Mouse (Mus musculus) heart, adult 2 months (tissue): ENCODE measurements around the gene Wdr1. TPM values are rescaled to one million over a fixed set of nuclear protein-coding genes. Genes with fewer than 3 reads are reported as not detected.

Source experiments
- DNase-seq, 2 experiments: peaks; one replicate each; pipeline ENCODE4 v3.0.0; 2021
- H3K27ac ChIP-seq: fragments of 200-600 bp; 2 replicates; pipeline ENCODE4 v1.8.1; 2022
- H3K27me3 ChIP-seq: fragments of 200-500 bp; 2 replicates; pipeline ENCODE4 v1.6.1; 2012; ENCODE audit warnings: mild to moderate bottlenecking, low read length, inconsistent platforms, mixed read lengths; ENCODE audit not compliant: control insufficient read depth, insufficient read depth
- H3K36me3 ChIP-seq: fragments of 200-500 bp; 2 replicates; pipeline ENCODE4 v1.6.1; 2012; ENCODE audit warnings: low read length, inconsistent platforms; ENCODE audit not compliant: control insufficient read depth, insufficient read depth
- H3K4me1 ChIP-seq: fragments of 200-500 bp; 2 replicates; pipeline ENCODE4 v1.6.1; 2011; ENCODE audit warnings: low read length; ENCODE audit not compliant: control insufficient read depth, insufficient read depth
- H3K4me3 ChIP-seq: fragments of 200-600 bp; 2 replicates; pipeline ENCODE4 v1.8.1; 2022
- H3K79me2 ChIP-seq: fragments of 200-500 bp; replicated peaks from 2 replicates; pipeline ENCODE4 v1.6.1; 2012; ENCODE audit warnings: mild to moderate bottlenecking, inconsistent platforms, low read length, moderate library complexity, mixed read lengths; ENCODE audit not compliant: control insufficient read depth, insufficient read depth
- H3K9ac ChIP-seq: fragments of 200-500 bp; 2 replicates; pipeline ENCODE4 v1.6.1; 2012; ENCODE audit warnings: low read depth, mild to moderate bottlenecking, control low read depth, inconsistent platforms, low read length, mixed read lengths
- CTCF ChIP-seq: fragments of 200-600 bp; IDR thresholded peaks from 2 replicates; pipeline ENCODE4 v1.8.1; 2022; ENCODE audit warnings: antibody characterized with exemption, mild to moderate bottlenecking, moderate library complexity
- EP300 ChIP-seq: fragments of 200-500 bp; IDR thresholded peaks from 2 replicates; pipeline ENCODE4 v1.6.1; 2011; ENCODE audit warnings: low read depth, low read length, control low read depth; ENCODE audit not compliant: insufficient read depth
- POLR2A ChIP-seq: fragments of 200-500 bp; IDR thresholded peaks from 2 replicates; pipeline ENCODE4 v1.6.1; 2011; ENCODE audit warnings: mild to moderate bottlenecking, low read depth, low read length, control low read depth; ENCODE audit not compliant: insufficient read depth
- WGBS: fragments of 180-500 bp; shearing (Covaris S2); methylation state at CpG from one replicate; pipeline ENCODE4 v1.1.7; 2018; 5-methylcytosine and 5-hydroxymethylcytosine counted together
- intact Hi-C: fragments of 180-260 bp; cut with DNase I; formaldehyde crosslinking; loops from one replicate; pipeline ENCODE4 v1.15.1; 2025
- polyA plus RNA-seq: library from polyadenylated mRNA; depleted of rRNA; stranded (reverse); fragments of >200 nt; gene quantifications from 2 replicates; pipeline ENCODE4 v1.2.3, GENCODE M21; 2012
- total RNA-seq, 2 experiments: library from RNA; stranded (reverse); gene quantifications; 2 replicates each; pipeline ENCODE4 v1.2.3; 2021

The Wdr1 gene
- total and polyA plus RNA-seq, 3 experiments: 105 to 119 (median 107) TPM

GRCm38 (mm10) chr5:38488673-38489615 is 74.1 kb downstream of the Wdr1 start:
- no peak for DNase-seq
- TF ChIP-seq EP300 (no peak), POLR2A (no peak), CTCF (no peak)
- Histone ChIP-seq H3K9ac (no peak overlapping the region), H3K27ac (no peak overlapping the region), H3K36me3 (no peaks in the 10 kb centered on the region), H3K4me1 (no peaks in the 10 kb centered on the region), H3K27me3 (no peaks in the 10 kb centered on the region; the same call in 1 of the 2 replicates), H3K79me2 (no peaks in the 10 kb centered on the region), H3K4me3 (no peak overlapping the region)
- intact Hi-C loops: no loop called here
- 57% methylated on average over 20 of the region's 20 CpGs for WGBS

GRCm38 (mm10) chr5:38488026-38488425 is 75.0 kb downstream of the Wdr1 start:
- H3K36me3 ChIP-seq: no peaks in the 10 kb centered on the region
- DNase-seq: no peak
- no peak for TF ChIP-seq CTCF
- TF ChIP-seq EP300: no peak
- no peak for TF ChIP-seq POLR2A
- no peak overlapping the region for H3K4me3 ChIP-seq
- intact Hi-C loops: no loop called here
- no peak overlapping the region for H3K27ac ChIP-seq
- H3K79me2 ChIP-seq: no peaks in the 10 kb centered on the region
- H3K4me1 ChIP-seq: no peaks in the 10 kb centered on the region
- 59% methylated on average over 6 of the region's 6 CpGs for WGBS
- no peak overlapping the region for H3K9ac ChIP-seq
- no peaks in the 10 kb centered on the region; the same call in 1 of the 2 replicates for H3K27me3 ChIP-seq

DNA sequence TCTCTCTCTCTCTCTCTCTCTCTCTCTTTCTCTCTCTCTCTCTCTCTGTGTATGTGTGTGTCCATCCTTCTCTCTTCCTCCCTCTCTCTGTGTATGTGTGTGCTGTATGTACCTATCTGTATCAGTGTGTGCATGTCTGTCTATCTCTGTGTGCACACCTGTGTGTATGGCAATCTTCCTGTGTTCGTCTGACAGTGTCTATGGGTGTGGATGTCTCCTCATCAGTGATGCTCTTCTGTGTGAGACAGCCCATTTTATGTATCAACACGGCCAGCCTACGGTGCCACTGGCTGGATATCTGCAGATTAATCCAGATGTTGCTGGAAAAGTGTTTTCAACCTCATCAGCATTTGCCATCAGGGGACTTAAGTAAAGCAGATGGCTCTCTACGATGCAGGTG is 75.8 kb downstream of the Wdr1 start:
- 77% methylated on average over 4 of the region's 4 CpGs for WGBS
- no peaks in the 10 kb centered on the region; the same call in 1 of the 2 replicates for H3K27me3 ChIP-seq
- no peak overlapping the region for H3K4me3 ChIP-seq
- TF ChIP-seq EP300 (no peak), CTCF (no peak), POLR2A (no peak)
- no peak overlapping the region for H3K9ac ChIP-seq
- no peak for DNase-seq
- no peak overlapping the region for H3K27ac ChIP-seq
- H3K36me3 ChIP-seq: no peaks in the 10 kb centered on the region
- intact Hi-C loops: no loop called here
- H3K79me2 ChIP-seq: no peaks in the 10 kb centered on the region
- no peaks in the 10 kb centered on the region for H3K4me1 ChIP-seq

- H3K79me2 ChIP-seq: no peaks in the 10 kb centered on the region
- no peak for DNase-seq
- TF ChIP-seq EP300: no peak
- H3K27me3 ChIP-seq: no peaks in the 10 kb centered on the region; the same call in 1 of the 2 replicates
- intact Hi-C loops: no loop called here
- no peaks in the 10 kb centered on the region for H3K4me1 ChIP-seq
- H3K9ac ChIP-seq: no peak overlapping the region
- WGBS: 73% methylated on average over 4 of the region's 4 CpGs
- H3K27ac ChIP-seq: no peak overlapping the region
- no peak overlapping the region for H3K4me3 ChIP-seq
- no peaks in the 10 kb centered on the region for H3K36me3 ChIP-seq
Observed at GRCm38 (mm10) chr5:38485946-38486345, 77.1 kb downstream of the Wdr1 start.

DNA sequence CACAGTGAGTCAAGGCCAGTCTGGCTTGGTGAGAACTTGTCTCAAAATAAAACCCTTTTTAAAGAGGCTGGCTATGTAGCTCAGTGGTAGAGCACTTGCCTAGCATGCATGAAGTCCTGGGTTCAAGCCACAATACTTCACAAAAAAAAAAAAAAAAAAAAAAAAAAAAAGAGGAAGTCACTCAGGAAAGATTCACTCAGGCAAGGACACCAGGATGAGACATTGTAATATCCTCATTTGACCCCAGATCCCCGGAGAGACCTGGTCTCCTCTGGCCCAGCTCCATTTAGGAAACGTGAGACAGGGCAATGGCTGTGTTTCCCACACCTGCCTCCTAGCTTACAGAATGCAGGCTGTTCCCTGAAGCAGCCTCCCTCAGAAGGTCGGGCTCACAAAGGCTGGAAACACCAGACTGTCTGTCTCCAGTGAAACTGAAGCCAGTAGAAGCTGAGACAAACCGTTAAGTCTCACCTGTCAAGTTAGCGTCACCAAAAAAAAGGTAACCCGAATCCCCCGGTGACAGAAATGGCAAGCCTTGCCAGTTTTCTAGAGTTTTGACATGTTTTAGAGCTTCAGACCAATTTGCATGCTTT is 79.4 kb downstream of the Wdr1 start:
- no peak overlapping the region for H3K9ac ChIP-seq
- H3K27ac ChIP-seq: no peak overlapping the region
- DNase-seq: no peak
- no peaks in the 10 kb centered on the region; the same call in 1 of the 2 replicates for H3K27me3 ChIP-seq
- TF ChIP-seq CTCF: no peak
- TF ChIP-seq EP300: no peak
- no peak for TF ChIP-seq POLR2A
- WGBS: 59% methylated on average over 7 of the region's 7 CpGs
- intact Hi-C loops: no loop called here
- no peak overlapping the region for H3K4me3 ChIP-seq
- H3K4me1 ChIP-seq: peaks cover 8% of the 10 kb centered on the region
- H3K36me3 ChIP-seq: no peaks in the 10 kb centered on the region
- no peaks in the 10 kb centered on the region for H3K79me2 ChIP-seq
